Mouse (Mus musculus): ENCODE results near the gene Arhgef3. TPM values are rescaled to one million over a fixed set of nuclear protein-coding genes. Genes with fewer than 3 reads are reported as not detected.
"Not testable (repeated sequence)": the region's sequence is repeated elsewhere in the genome, so short reads cannot be mapped to it uniquely, and the experiment has no call there.

The Arhgef3 gene
- total RNA-seq, 4 experiments from 2014 or later, result 68.5 to 86.1 (median 79.8) TPM

DNA sequence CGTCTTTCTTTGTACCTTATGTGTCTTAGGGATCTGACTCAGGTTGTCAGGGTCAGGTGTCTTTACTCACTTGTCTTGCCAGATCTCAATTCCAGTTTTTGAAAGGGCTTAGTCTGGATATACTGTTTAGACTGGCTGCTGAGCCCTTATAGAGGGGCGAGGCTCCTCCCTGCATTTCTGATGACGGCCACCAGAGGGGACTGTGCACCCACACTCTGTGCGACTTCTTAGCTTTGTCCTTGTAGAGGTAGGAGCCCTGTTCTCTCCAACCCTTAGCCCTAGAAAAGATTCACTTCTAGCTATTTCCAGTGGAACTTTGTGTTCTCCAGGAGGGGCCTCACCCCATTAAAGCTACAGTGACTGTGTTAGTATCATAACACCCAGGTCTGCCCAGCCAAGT lies 72.3 kb downstream of the Arhgef3 start:
- DNase-seq (ENCODE audit: low spot score in 2 of 2), result peak; percentile 58 to 89

DNA sequence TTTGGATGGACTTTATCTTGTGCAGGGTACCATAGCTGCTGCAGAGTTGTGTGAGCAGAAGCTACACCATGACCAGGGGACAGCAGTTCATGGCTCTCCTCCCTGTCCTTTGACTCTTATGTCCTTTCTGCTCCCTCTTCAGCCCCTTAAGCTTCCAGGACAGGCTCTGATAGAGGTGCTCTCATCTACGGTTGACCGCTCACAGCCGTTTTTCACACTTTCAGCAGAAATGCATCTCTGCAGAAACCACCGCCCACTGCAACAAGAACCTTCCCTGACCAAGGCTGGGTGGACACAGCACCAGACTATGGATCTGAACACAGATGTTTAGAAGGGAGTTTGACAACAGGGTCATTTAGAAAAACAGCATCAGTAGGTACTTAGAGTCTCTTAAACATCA lies 73.2 kb downstream of the Arhgef3 start:
- no peak for DNase-seq (ENCODE audit: low spot score in 2 of 2)

DNA sequence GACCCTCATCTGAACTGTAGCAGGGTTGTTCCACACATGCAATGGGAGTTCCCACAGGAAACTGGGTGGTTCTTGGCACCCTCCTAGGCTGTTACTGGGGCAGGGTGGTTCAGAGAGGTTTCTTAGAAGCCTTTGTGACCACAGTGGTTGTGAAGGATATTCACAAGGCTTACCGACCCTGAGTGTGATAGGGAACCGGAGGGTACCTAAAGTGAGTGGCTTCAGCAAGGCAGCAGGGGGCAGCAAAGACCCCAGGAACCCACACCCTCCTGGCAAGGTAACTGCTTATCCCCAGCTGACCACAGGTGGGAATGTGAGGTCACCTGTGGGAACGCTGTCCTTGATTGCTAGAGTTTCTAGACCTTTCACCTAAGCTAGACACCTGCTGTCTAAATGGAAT lies 77.8 kb downstream of the Arhgef3 start:
- DNase-seq (ENCODE audit: low spot score in 2 of 2), result no peak

DNA sequence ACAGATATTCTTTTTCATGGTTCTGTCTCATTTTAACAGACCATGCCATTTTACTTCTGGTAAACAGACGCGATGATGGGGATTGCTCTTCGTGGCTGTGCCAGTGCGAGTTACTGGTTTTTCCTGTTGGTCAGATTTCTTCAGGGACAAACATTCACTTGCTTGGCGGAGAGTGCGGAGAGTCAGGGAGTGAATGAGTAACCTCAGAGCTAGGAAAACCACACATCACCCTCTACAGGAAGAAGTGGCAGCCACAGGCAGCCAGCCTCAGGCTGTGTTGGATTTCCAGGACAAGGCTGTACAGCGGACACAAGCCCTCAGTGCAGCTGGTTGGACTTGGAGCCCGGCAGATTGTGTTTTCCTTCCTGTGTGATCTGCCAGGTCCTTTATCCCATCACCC lies 82.3 kb downstream of the Arhgef3 start:
- DNase-seq (ENCODE audit: low spot score in 2 of 2), result no peak

- no peak for DNase-seq (ENCODE audit: low spot score in 2 of 2)
Observed at GRCm38 (mm10) chr14:27198490-27199089, 83.9 kb downstream of the Arhgef3 start.

DNA sequence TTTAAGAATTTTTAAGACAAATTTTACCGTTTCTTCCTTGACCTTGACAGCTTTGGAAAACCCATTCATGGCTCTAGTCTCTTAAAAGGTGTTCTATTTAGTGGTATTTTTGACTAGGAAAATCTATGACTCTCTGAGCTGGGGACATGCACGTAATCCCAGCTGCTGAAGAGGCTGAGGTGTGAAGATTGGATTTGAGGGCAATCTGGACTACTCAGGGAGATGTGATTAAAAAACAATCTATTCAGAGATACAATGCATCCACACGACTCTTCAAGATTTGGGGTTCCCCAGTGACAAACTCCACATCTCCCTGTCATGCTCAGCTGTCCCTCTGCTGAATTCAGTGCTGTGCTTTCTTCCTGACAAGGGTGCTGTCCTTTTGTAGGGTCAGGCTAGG lies 84.4 kb downstream of the Arhgef3 start:
- no peak for DNase-seq (ENCODE audit: low spot score in 2 of 2)

DNA sequence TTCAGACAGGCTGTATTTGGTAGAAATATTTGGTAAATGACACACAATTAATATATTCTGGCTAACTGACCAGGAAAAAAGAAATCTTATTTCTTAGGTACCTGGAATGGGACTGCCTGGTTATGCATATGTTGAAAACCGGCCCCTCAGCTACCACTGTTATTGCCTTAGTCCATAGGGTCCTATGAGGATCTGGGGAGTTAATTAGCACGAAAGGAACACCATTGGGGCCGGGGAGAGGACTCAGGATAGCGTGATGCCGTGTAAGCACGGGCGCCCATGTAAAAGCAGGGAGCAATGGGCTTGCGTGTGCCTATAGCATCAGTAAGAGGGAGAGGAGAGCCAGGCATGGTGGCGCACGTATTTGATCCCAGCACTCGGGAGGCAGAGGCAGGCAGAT lies 85.2 kb downstream of the Arhgef3 start:
- DNase-seq (ENCODE audit: low spot score in 2 of 2), result no peak

DNA sequence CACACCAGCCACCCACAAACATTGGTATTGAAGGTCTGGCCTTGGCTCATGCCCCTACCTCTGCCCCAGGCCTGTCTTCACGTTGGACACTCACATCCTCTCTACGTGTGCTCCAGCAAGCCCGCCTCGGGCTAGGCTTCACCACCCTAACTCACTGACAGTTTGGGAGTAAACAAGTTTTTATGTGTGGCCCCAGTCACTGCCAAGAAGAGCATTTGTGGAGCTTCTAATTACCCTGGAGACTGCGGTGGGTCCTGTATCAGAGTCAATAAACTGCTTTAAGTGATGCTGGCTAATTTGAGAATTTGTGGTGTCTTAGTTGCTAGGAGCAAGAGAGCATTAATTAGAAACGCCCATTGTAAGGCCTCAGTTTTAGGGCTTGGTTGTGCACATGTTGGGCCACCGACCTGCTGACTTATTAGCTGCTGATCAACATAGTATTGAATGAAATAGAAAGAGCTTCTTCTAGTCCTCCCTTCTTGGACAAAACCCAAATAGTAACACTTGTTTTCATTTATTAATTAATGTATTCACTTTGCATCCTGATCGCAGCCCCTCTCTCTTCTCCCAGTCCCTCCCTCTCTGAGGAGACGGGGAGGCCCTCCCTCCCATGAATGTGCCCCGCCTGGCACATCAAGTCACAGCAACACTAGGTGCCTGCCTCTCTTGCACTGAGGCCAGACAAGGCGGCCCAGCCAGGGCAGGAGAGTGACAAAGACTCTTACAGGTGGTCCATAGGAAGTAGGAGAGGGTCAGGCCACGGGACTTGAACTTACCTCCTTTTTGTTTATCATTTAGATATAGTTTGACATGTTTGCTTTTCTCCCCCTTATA lies 86.3 kb downstream of the Arhgef3 start:
- no peak for DNase-seq (ENCODE audit: low spot score in 2 of 2)

DNA sequence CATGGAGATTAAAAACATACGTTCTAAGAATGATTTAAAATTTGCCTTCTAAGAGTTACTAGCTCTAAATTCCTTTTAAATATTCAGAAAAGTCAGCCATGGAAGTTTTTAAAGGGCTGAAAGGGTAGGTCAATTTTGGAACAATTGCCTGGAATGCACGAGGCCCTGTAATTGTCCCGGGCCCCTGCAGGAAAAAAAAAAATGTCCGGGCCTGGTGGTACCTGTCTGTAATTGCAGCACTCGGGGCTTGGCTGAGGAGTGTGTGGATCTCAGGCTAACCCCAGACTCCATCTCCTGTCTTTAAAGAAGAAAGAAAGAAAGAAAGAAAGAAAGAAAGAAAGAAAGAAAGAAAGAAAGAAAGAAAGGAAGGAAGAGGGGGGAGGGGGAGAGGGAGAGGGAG lies 87.1 kb downstream of the Arhgef3 start:
- DNase-seq (ENCODE audit: low spot score in 2 of 2), result no peak

DNA sequence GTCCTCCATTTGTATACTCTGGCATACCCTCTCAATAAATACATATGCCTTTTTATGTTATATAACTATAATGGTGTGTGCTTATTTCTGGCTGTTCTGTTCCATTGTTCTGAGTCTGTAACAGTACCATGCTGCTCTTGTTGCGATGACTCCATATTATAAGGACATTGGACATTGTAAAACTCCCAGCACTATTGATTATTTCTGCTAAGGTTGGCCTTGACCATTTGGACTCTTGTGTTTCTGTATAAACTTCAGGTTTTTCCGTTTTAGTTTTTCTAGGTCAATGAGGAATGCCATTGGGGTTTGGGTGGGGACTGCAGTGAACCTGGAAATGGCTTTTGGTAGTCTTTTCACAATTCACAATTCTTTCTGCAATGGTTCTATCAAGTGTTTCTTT lies 90.0 kb downstream of the Arhgef3 start:
- no peak for DNase-seq (ENCODE audit: low spot score in 2 of 2)

- DNase-seq (ENCODE audit: low spot score in 2 of 2), result no peak
Observed at GRCm38 (mm10) chr14:27206443-27206842, 91.7 kb downstream of the Arhgef3 start.

DNA sequence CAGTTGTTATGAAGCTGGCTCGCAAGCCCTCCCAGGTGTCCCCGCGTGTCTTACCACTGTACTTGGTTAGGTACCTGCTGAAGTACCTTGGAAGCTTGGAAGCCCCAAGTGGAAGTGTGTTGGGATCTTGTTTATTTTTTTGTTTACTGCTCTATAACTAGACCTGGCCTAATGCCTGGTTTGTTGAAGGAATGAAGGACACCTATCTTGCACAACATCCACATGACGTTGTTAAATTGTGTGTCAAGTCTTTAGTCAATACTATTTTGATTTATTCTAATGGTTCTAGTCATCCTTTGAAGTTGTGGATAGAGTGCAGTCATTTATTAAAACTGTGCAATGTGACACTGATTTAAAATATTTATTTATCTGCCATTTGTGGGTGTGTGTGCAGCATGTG lies 94.8 kb downstream of the Arhgef3 start:
- no peak for DNase-seq (ENCODE audit: low spot score in 2 of 2)

GRCm38 (mm10) chr14:27210801-27211200 lies 96.1 kb downstream of the Arhgef3 start:
- DNase-seq (ENCODE audit: low spot score in 2 of 2), result not testable (repeated sequence)

DNA sequence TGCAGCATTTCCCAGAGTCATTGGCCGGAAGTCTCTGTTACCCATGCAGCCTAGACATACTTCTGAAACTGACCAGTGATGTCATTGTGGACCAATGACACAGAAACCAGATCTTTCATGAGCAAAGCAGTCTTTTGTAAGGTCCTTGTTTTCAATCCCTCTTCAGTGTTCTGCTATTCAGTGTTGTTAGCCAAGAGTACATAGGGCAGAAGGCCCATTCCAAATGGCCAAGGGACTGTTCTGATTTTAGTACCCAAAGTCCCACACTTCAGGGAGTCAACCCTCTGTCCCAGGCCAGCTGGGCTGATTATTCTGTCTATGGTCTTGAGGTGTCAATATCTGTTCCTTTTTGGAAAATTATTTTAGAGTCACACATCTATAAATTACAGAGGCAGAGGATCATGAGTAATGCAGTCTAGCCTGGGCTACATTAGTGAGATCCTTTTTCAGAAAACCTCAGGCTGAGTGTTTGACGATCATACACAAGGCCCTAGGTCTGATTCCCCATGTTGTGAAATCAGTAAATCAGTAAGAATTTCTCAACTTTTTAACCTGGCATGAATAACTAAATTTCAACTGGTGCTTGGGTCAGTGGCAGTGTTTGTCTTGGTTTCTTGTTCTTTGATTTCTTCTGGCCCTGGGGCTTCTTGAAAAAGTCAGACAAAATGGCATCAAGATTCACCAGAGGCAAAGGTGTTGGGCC lies 97.2 kb downstream of the Arhgef3 start:
- DNase-seq (ENCODE audit: low spot score in 2 of 2), result no peak

GRCm38 (mm10) chr14:27214232-27214631 lies 99.5 kb downstream of the Arhgef3 start:
- no peak for DNase-seq (ENCODE audit: low spot score in 2 of 2)

DNA sequence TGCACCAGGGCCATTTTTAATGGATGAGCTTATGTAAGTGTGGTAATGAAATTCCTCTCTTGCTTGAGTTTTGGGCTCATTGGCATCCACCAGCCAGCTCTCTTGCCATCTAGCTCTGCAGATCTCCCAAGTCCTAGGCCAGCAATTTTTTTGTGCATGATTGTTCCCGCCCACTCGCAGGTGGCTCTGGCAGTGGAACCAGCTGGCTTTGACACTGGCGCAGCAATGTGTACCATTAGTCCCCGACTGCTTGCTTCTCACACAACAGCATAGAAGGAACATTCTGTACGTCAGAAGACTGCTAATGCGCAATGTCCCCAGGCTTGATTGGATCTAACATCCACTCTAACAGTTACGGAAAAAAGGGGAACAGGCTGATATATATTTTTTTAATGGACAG lies 105.0 kb downstream of the Arhgef3 start:
- peak; percentile 93 to 94 for DNase-seq (ENCODE audit: low spot score in 2 of 2)

GRCm38 (mm10) chr14:27220297-27220696 lies 105.6 kb downstream of the Arhgef3 start:
- peak in 1 of 2 experiments; percentile 16 for DNase-seq (ENCODE audit: low spot score in 2 of 2)

DNA sequence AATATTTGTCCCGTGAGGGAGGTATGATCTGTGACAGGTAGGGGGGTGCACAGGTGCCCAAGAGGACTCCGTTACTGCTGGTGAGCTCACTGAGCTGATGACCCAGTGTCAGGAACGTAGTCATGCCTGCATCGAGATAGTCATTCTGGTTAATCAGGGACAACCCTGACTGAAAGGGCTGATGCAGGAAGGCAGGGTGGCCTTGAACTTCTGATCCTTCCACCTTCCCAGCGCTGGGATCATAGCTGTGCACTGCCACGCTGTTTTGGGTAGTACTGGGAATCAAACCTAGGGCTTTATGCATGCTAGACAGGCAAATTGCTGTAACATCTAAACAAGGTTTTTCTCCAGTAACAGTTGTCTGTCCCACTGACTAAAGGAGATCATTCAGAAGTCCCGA lies 109.9 kb downstream of the Arhgef3 start:
- no peak for DNase-seq (ENCODE audit: low spot score in 2 of 2)

GRCm38 (mm10) chr14:27226288-27226687 lies 111.6 kb downstream of the Arhgef3 start:
- DNase-seq (ENCODE audit: low spot score in 2 of 2), result no peak

- DNase-seq (ENCODE audit: low spot score in 2 of 2), result no peak
Observed at GRCm38 (mm10) chr14:27228288-27228687, 113.6 kb downstream of the Arhgef3 start.

DNA sequence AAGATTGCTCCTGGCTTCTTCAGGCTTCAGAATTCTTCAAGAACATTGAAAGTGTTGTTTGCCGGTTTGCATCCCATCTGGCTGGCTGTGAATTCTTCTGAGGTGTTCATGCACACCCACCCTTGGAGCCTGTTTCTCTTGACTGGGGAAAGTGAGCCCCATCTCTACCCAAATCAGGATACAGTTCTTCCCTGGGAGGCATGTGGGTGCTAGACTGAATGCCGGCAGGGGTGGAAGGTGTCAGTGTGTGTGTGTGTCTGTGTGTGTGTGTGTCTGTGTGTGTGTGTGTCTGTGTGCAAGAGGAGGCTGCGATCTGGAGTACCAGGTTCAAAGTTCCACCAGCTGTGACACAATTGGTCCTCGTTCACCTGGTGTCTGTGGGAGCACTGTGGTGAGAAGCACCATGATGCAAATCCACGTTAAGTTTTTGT lies 114.3 kb downstream of the Arhgef3 start:
- DNase-seq (ENCODE audit: low spot score in 2 of 2), result peak; percentile 23 to 24

DNA sequence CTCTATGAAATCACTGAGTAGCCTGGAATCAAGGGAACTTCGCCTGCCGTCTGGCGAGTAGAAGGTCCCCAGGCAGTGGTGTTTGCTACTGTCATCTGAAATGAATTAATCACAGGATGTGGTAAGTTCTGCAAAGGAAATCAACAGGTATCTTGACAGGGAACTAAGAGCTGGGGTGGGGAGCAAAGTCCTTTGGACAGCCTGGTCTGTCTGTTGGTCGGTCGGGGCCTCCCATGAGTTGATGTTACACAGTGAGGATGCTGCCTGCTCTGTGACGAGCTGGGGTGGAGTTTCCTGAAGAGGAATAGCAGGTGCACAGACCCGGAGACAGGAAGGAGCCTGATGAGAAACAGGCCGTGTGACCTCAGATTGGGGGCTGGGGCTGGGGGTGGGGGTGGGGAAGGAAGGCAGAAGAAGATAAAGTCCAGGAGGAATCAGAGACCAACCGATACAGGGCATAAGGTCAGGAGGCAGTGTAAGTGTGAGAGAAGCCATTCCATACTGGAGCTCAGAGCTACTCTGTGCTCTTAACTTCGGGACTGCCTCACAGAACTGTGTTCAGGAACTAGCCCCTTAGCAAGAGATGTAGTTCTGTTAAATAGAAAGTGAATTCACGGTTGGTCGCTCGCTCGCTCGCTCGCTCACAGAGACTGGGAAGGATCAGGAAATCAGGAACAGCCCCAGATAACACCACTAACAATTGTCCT lies 114.9 kb downstream of the Arhgef3 start:
- DNase-seq (ENCODE audit: low spot score in 2 of 2), result no peak
